Mouse (Mus musculus): Measurements from ENCODE around the gene Ubr1.

Ubr1 gene

GRCm38 (mm10) chr2:120850424-120851082, 120.0 kb downstream of the Ubr1 start, which contains the start of gene Ttbk2:
TSS of gene Ttbk2 (minus strand) at chr2:120850604.
- DNase-seq, result peak; percentile 98

GRCm38 (mm10) chr2:120849449-120850423, 120.8 kb downstream of the Ubr1 start, which contains the start of gene Cdan1:
TSS of gene Cdan1 (minus strand) at chr2:120850128.
- peak; percentile 59 to 68 for DNase-seq

GRCm38 (mm10) chr2:120845280-120845679, 125.2 kb downstream of the Ubr1 start:
- DNase-seq, result no peak

- DNase-seq, result no peak
Measured at GRCm38 (mm10) chr2:120843990-120844389, 126.5 kb downstream of the Ubr1 start.

GRCm38 (mm10) chr2:120841211-120841610, 129.3 kb downstream of the Ubr1 start:
- no peak for DNase-seq

GRCm38 (mm10) chr2:120835167-120835566, 135.3 kb downstream of the Ubr1 start:
- DNase-seq, result no peak

- no peak for DNase-seq
Measured at GRCm38 (mm10) chr2:120826936-120827638, 143.4 kb downstream of the Ubr1 start.

Measured in kidney, postnatal 25 days (tissue).